Mouse (Mus musculus) cerebellum, postnatal 25 days (tissue): Measurements from ENCODE around the gene Cdk14.
"Not testable (repeated sequence)": the region's sequence is repeated elsewhere in the genome, so short reads cannot be mapped to it uniquely, and the experiment has no call there.

Experiments used
- DNase-seq, 2 experiments: peaks; one replicate each; pipeline ENCODE4 v3.0.0; 2021; ENCODE audit warnings: mixed read lengths in 2 of 2

The Cdk14 gene

GRCm38 (mm10) chr5:5365285-5366076 lies 54.6 kb downstream of the Cdk14 start:
- no peak for DNase-seq

GRCm38 (mm10) chr5:5361684-5362083 lies 58.4 kb downstream of the Cdk14 start:
- DNase-seq, result no peak

GRCm38 (mm10) chr5:5360338-5360737 lies 59.8 kb downstream of the Cdk14 start:
- DNase-seq, result no peak

GRCm38 (mm10) chr5:5359915-5360314 lies 60.2 kb downstream of the Cdk14 start:
- no peak for DNase-seq

- DNase-seq, result no peak
Measured at GRCm38 (mm10) chr5:5359370-5359769, 60.7 kb downstream of the Cdk14 start.

GRCm38 (mm10) chr5:5358019-5358717 lies 61.9 kb downstream of the Cdk14 start:
- no peak for DNase-seq

- no peak for DNase-seq
Measured at GRCm38 (mm10) chr5:5354684-5355368, 65.3 kb downstream of the Cdk14 start.

- DNase-seq, result no peak
Measured at GRCm38 (mm10) chr5:5353946-5354345, 66.2 kb downstream of the Cdk14 start.

GRCm38 (mm10) chr5:5344646-5345045 lies 75.5 kb downstream of the Cdk14 start:
- DNase-seq, result no peak

GRCm38 (mm10) chr5:5343741-5344140 lies 76.4 kb downstream of the Cdk14 start:
- DNase-seq, result no peak

GRCm38 (mm10) chr5:5343267-5343666 lies 76.8 kb downstream of the Cdk14 start:
- DNase-seq, result no peak

GRCm38 (mm10) chr5:5342410-5343137 lies 77.5 kb downstream of the Cdk14 start:
- peak in 1 of 2 experiments; percentile 53 for DNase-seq

GRCm38 (mm10) chr5:5341611-5342010 lies 78.5 kb downstream of the Cdk14 start:
- no peak for DNase-seq

- DNase-seq, result no peak
Measured at GRCm38 (mm10) chr5:5333916-5334315, 86.2 kb downstream of the Cdk14 start.

- no peak for DNase-seq
Measured at GRCm38 (mm10) chr5:5330926-5331460, 89.1 kb downstream of the Cdk14 start.

GRCm38 (mm10) chr5:5329018-5329417 lies 91.1 kb downstream of the Cdk14 start:
- DNase-seq, result not testable (repeated sequence)

GRCm38 (mm10) chr5:5326716-5327115 lies 93.4 kb downstream of the Cdk14 start:
- peak; percentile 61 to 75 for DNase-seq

GRCm38 (mm10) chr5:5322699-5323098 lies 97.4 kb downstream of the Cdk14 start:
- no peak for DNase-seq

GRCm38 (mm10) chr5:5320506-5321181 lies 99.5 kb downstream of the Cdk14 start:
- DNase-seq, result no peak

- no peak for DNase-seq
Measured at GRCm38 (mm10) chr5:5319824-5320505, 100.1 kb downstream of the Cdk14 start.

- no peak for DNase-seq
Measured at GRCm38 (mm10) chr5:5314270-5314669, 105.8 kb downstream of the Cdk14 start.
